Mouse (Mus musculus) ovary, adult 2 months (tissue): ENCODE results near the gene Rhox3h. TPM values are rescaled to one million over a fixed set of nuclear protein-coding genes. Genes with fewer than 3 reads are reported as not detected.

Source experiments
- polyA plus RNA-seq: library from polyadenylated mRNA; depleted of rRNA; stranded (reverse); fragments of >200 nt; gene quantifications from 2 replicates; pipeline ENCODE4 v1.2.3, GENCODE M21; 2012; rRNA removed

The Rhox3h gene
- polyA plus RNA-seq = not detected in 2 replicates

DNA sequence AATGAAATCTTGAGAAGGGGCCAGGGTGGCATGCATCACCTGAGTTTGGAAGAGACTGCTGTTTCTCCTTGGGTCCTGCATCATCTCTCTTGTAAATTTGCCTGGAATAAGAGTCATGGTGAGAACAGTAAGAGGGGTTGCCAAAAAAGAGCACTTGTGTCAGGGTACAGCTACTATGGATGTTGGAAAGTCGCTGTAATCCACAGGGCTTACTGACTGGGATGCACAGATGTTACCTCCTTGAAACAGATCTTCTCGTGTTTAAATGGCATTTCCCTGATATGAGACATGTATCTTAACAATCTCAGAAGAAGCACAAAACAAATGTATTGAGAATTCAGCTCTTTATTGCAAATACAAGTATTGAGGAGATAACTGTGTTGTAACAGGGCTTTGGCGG, at the start of gene Rhox3h:
Rhox3h (minus strand) TSS at position 101 of the 400 bp plus-strand sequence.

DNA sequence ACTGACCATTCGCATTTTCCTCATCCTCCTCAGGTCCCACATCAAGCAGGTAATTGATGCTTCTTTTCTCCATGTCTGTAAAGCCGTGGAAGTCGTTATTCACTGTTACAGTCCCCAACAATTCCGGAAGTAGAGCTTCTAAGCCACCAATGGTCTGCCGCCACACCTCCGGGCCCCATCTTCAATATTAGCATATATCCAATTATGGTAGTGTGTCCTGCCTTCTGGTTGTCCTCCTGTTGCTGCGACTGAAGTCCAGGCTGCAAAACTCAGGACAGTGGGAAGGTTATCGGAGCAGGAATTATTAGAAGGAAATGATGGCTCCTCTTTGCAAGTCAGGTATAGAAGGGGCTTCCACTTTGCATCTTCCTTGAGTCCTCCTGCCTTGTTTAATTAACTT, 4.6 kb upstream of the Rhox3h start, which contains the start of gene Rhox2h:
Rhox2h (minus strand) TSS at position 101 of the 400 bp plus-strand sequence.

DNA sequence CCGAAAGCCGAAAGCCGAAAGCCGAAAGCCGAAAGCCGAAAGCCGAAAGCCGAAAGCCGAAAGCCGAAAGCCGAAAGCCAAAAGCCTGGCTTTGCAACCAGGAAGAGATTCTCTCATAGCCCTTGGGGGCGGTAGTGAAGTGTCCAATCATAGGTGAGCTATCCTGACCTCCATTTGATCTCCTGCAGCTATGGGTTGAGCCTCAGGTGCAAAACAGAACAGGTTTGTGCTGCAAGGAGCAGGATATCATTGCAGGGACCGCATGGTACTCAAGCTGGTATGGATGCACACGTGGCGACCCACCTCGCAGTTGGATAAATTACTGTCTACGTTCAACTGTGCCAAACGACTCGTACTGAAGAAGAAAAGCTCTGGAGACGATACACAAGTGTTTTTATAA, 17.3 kb downstream of the Rhox3h start, which contains the start of gene Rhox4g:
Rhox4g (minus strand) TSS at position 101 of the 400 bp plus-strand sequence.

DNA sequence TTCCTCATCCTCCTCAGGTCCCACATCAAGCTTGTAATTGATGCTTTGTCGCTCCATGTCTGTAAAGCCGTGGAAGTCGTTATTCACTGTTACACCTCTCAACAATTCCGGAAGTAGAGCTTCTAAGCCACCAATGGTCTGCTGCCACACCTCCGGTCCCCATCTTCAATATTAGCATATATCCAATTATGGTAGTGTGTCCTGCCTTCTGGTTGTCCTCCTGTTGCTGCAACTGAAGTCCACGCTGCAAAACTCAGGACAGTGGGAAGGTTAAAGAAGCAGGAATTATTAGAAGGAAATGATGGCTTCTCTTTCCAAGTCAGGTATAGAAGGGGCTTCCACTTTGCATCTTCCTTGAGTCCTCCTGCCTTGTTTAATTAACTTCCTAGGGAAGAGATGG, 25.2 kb downstream of the Rhox3h start, which contains the start of gene Rhox2g:
Rhox2g (minus strand) TSS at position 101 of the 400 bp plus-strand sequence.

DNA sequence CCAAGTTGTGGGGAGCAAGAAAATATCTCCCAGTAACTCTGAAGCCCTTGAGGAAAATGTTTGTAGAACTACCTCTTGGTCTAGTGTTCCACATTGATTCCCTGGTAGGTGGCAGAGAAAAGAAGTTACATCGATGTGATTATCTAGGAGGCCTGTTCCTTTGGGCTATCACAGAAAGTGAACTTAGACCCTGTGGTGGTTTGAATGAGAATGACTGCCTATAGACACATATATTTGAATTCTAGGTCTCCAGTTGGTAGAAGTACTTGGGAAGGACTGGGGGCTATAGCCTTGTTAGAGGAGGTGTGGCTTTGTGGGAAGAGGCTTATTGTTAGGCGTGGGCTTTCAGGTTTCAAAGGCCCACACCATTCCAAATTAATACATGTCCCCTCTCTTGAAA, 40.1 kb downstream of the Rhox3h start, which contains the start of gene Rhox3g:
Rhox3g (minus strand) TSS at position 101 of the 400 bp plus-strand sequence.

Other genes starting within 250 kb of the Rhox3h start
- gene Rhox4b, start 236.3 kb downstream of the Rhox3h start, polyA plus RNA-seq = not detected in 2 replicates
- not detected in 2 replicates for gene Rhox2c, start 215.1 kb downstream of the Rhox3h start, polyA plus RNA-seq
- not detected in 2 replicates for gene Rhox3c, start 210.2 kb downstream of the Rhox3h start, polyA plus RNA-seq
- gene Rhox4c, start 188.4 kb downstream of the Rhox3h start, polyA plus RNA-seq = not detected in 2 replicates
- not detected in 2 replicates for gene Rhox2d, start 175.3 kb downstream of the Rhox3h start, polyA plus RNA-seq
- gene Rhox4d, start 154.4 kb downstream of the Rhox3h start, polyA plus RNA-seq = not detected in 2 replicates
- not detected in 2 replicates for gene Rhox2e, start 138.3 kb downstream of the Rhox3h start, polyA plus RNA-seq
- gene Rhox3e, start 126.7 kb downstream of the Rhox3h start, polyA plus RNA-seq = not detected in 2 replicates
- not detected in 2 replicates for gene Rhox4e, start 111.4 kb downstream of the Rhox3h start, polyA plus RNA-seq
- not detected in 2 replicates for gene Rhox2f, start 97.4 kb downstream of the Rhox3h start, polyA plus RNA-seq
- not detected in 2 replicates for gene Rhox3f, start 87.8 kb downstream of the Rhox3h start, polyA plus RNA-seq
- not detected in 2 replicates for gene Rhox4f, start 61.1 kb downstream of the Rhox3h start, polyA plus RNA-seq
- not detected in 2 replicates for gene Rhox3g, start 40.2 kb downstream of the Rhox3h start, polyA plus RNA-seq
- gene Rhox2g, start 25.3 kb downstream of the Rhox3h start, polyA plus RNA-seq = not detected in 2 replicates
- gene Rhox4g, start 17.4 kb downstream of the Rhox3h start, polyA plus RNA-seq = not detected in 2 replicates
- gene Rhox2h, start 4.5 kb upstream of the Rhox3h start, polyA plus RNA-seq = not detected in 2 replicates
- not detected in 2 replicates for gene Rhox5, start 136.1 kb upstream of the Rhox3h start, polyA plus RNA-seq
- not detected in 2 replicates for gene Rhox6, start 158.1 kb upstream of the Rhox3h start, polyA plus RNA-seq
- gene Rhox7a, start 162.9 kb upstream of the Rhox3h start, polyA plus RNA-seq = not detected in 2 replicates
- 0.26 and 0.81 TPM in 2 replicates for gene Rhox8, start 210.2 kb upstream of the Rhox3h start, polyA plus RNA-seq
- gene Rhox7b, start 228.5 kb upstream of the Rhox3h start, polyA plus RNA-seq = not detected in 2 replicates
- not detected in 2 replicates for gene Rhox9, start 233.0 kb upstream of the Rhox3h start, polyA plus RNA-seq